Mouse (Mus musculus): ENCODE results near the gene Dnajc4. TPM values are rescaled to one million over a fixed set of nuclear protein-coding genes. Genes with fewer than 3 reads are reported as not detected.

Dnajc4 gene
- 10 to 100 TPM; 27.8 to 31.8 TPM for total RNA-seq (2021)
- long read RNA-seq, experiment 1, transcript Dnajc4-201 (6 exons, 1,074 nt), result major isoform, 6 of 16 reads
- long read RNA-seq, experiment 1, partial matches to known transcripts, result 4 of 16 reads
- long read RNA-seq, experiment 1, other reads (novel, unspliced or antisense), result 5 of 16 reads
- long read RNA-seq, experiment 2, transcript Dnajc4-201 (6 exons, 1,074 nt), result major isoform, 6 of 19 reads
- long read RNA-seq, experiment 2, partial matches to known transcripts, result 6 of 19 reads
- long read RNA-seq, experiment 2, other reads (novel, unspliced or antisense), result 5 of 19 reads

- peak; percentile 94 for DNase-seq (ENCODE audit: low spot score in 2 of 2)
Observed at GRCm38 (mm10) chr19:6992011-6992858, at the start of gene Dnajc4. Gene Dnajc4 (minus strand): TSS chr19:6992572.

- DNase-seq (ENCODE audit: low spot score in 2 of 2), result no peak
Observed at GRCm38 (mm10) chr19:7041171-7041570, 48.8 kb upstream of the Dnajc4 start.

GRCm38 (mm10) chr19:7040637-7041130 lies 48.3 kb upstream of the Dnajc4 start:
- DNase-seq (ENCODE audit: low spot score in 2 of 2), result no peak

GRCm38 (mm10) chr19:7039841-7040636 lies 47.7 kb upstream of the Dnajc4 start, which contains the start of gene Stip1:
Gene Stip1 (minus strand): TSS chr19:7039967.
- peak; percentile 99 for DNase-seq (ENCODE audit: low spot score in 2 of 2)

- DNase-seq (ENCODE audit: low spot score in 2 of 2), result peak in 1 of 2 experiments; percentile 38
Observed at GRCm38 (mm10) chr19:7039088-7039720, 46.8 kb upstream of the Dnajc4 start.

- no peak for DNase-seq (ENCODE audit: low spot score in 2 of 2)
Observed at GRCm38 (mm10) chr19:7034006-7034405, 41.6 kb upstream of the Dnajc4 start.

GRCm38 (mm10) chr19:7029531-7029930 lies 37.2 kb upstream of the Dnajc4 start:
- DNase-seq (ENCODE audit: low spot score in 2 of 2), result peak; percentile 66 to 80

GRCm38 (mm10) chr19:7020224-7020641 lies 27.9 kb upstream of the Dnajc4 start:
- peak in 1 of 2 experiments; percentile 22 for DNase-seq (ENCODE audit: low spot score in 2 of 2)

GRCm38 (mm10) chr19:7019191-7019590 lies 26.8 kb upstream of the Dnajc4 start, which contains the start of gene Fermt3:
Gene Fermt3 (minus strand): TSS chr19:7019469.
- DNase-seq (ENCODE audit: low spot score in 2 of 2), result no peak

- no peak for DNase-seq (ENCODE audit: low spot score in 2 of 2)
Observed at GRCm38 (mm10) chr19:7018546-7018945, 26.2 kb upstream of the Dnajc4 start.

GRCm38 (mm10) chr19:7017541-7018457 lies 25.4 kb upstream of the Dnajc4 start:
- no peak for DNase-seq (ENCODE audit: low spot score in 2 of 2)

- DNase-seq (ENCODE audit: low spot score in 2 of 2), result no peak
Observed at GRCm38 (mm10) chr19:7014481-7015135, 22.2 kb upstream of the Dnajc4 start.

GRCm38 (mm10) chr19:7013984-7014383 lies 21.6 kb upstream of the Dnajc4 start:
- no peak for DNase-seq (ENCODE audit: low spot score in 2 of 2)

GRCm38 (mm10) chr19:7012426-7012825 lies 20.1 kb upstream of the Dnajc4 start:
- DNase-seq (ENCODE audit: low spot score in 2 of 2), result no peak

GRCm38 (mm10) chr19:7006892-7007593 lies 14.7 kb upstream of the Dnajc4 start:
- DNase-seq (ENCODE audit: low spot score in 2 of 2), result no peak

GRCm38 (mm10) chr19:6999360-7000063 lies 7.1 kb upstream of the Dnajc4 start:
- DNase-seq (ENCODE audit: low spot score in 2 of 2), result no peak

GRCm38 (mm10) chr19:6997721-6998290 lies 5.4 kb upstream of the Dnajc4 start:
- no peak for DNase-seq (ENCODE audit: low spot score in 2 of 2)

All from left cerebral cortex, adult 18-20 months (tissue).